Mouse (Mus musculus) myocyte (in vitro differentiated cells): ENCODE results near the gene Mpz.

Experiments
- CEBPB ChIP-seq: IDR thresholded peaks from 2 replicates; pipeline ENCODE4 v1.6.1; 2011; ENCODE audit warnings: mild to moderate bottlenecking, moderate library complexity; ENCODE audit not compliant: poor library complexity, insufficient read depth, severe bottlenecking
- E2F4 ChIP-seq: IDR thresholded peaks from one replicate; pipeline ENCODE4 v1.6.1; 2011; ENCODE audit warnings: mild to moderate bottlenecking, control low read depth, moderate library complexity; ENCODE audit not compliant: insufficient read depth
- MAX ChIP-seq: IDR thresholded peaks from one replicate; pipeline ENCODE4 v1.6.1; 2011; ENCODE audit warnings: low read depth, mild to moderate bottlenecking, control low read depth
- MYOD1 ChIP-seq, 3 experiments: IDR thresholded peaks; one replicate each; pipeline ENCODE4 v1.6.1; 2011; ENCODE audit warnings: control low read depth in 2 of 3, low read depth in 2 of 3, mild to moderate bottlenecking in 2 of 3, moderate library complexity in 1 of 3; ENCODE audit not compliant: insufficient read length in 2 of 3, control insufficient read depth in 1 of 3
- MYOG ChIP-seq, 3 experiments: IDR thresholded peaks; one replicate each; pipeline ENCODE4 v1.6.1; 2011; ENCODE audit warnings: control low read depth in 2 of 3, low read depth in 2 of 3, mild to moderate bottlenecking in 2 of 3; ENCODE audit not compliant: insufficient read length in 2 of 3, control insufficient read depth in 1 of 3, insufficient read depth in 1 of 3
- POLR2A ChIP-seq: IDR thresholded peaks from one replicate; pipeline ENCODE4 v1.6.1; 2011; ENCODE audit warnings: low read depth, mild to moderate bottlenecking, control low read depth, moderate library complexity; ENCODE audit not compliant: insufficient read length
- POLR2AphosphoS2 ChIP-seq: IDR thresholded peaks from one replicate; pipeline ENCODE4 v1.6.1; 2011; ENCODE audit warnings: low read depth, control low read depth; ENCODE audit not compliant: insufficient read length
- REST ChIP-seq: IDR thresholded peaks from one replicate; pipeline ENCODE4 v1.6.1; 2011; ENCODE audit warnings: mild to moderate bottlenecking, control low read depth, moderate library complexity; ENCODE audit not compliant: insufficient read depth, insufficient read length
- SRF ChIP-seq: IDR thresholded peaks from one replicate; pipeline ENCODE4 v1.6.1; 2011; ENCODE audit warnings: low read depth; ENCODE audit not compliant: control insufficient read depth, insufficient read length
- TCF12 ChIP-seq: IDR thresholded peaks from one replicate; pipeline ENCODE4 v1.6.1; 2011; ENCODE audit warnings: mild to moderate bottlenecking, control low read depth; ENCODE audit not compliant: poor library complexity, insufficient read depth, severe bottlenecking
- TCF3 ChIP-seq: IDR thresholded peaks from one replicate; pipeline ENCODE4 v1.6.1; 2011; ENCODE audit warnings: low read depth, control low read depth; ENCODE audit not compliant: insufficient read length
- USF1 ChIP-seq: IDR thresholded peaks from one replicate; pipeline ENCODE4 v1.6.1; 2011; ENCODE audit warnings: low read depth, mild to moderate bottlenecking, control low read depth, moderate library complexity

GRCm38 (mm10) chr1:171110659-171111019 lies 39.9 kb upstream of the Mpz start:
- no peak for TF ChIP-seq MYOD1 (IDR thresholded peaks at IDR 0.05; ENCODE audit: control insufficient read depth in 1 of 3, insufficient read length in 2 of 3, low read depth in 2 of 3)
- TF ChIP-seq POLR2A = no peak
- no peak for TF ChIP-seq MAX
- no peak for TF ChIP-seq USF1
- TF ChIP-seq TCF12 = no peak
- TF ChIP-seq REST = no peak
- no peak for TF ChIP-seq E2F4
- TF ChIP-seq CEBPB = no peak
- TF ChIP-seq POLR2AphosphoS2 = no peak
- no peak for TF ChIP-seq MYOG (IDR thresholded peaks at IDR 0.05; ENCODE audit: control insufficient read depth in 1 of 3, insufficient read depth in 1 of 3, insufficient read length in 2 of 3, low read depth in 2 of 3)
- no peak for TF ChIP-seq SRF
- no peak for TF ChIP-seq TCF3
